Mouse (Mus musculus) leukemia stem cell, adult 10-12 weeks (primary cell): ENCODE results near the gene Bsg. TPM values are rescaled to one million over a fixed set of nuclear protein-coding genes. Genes with fewer than 3 reads are reported as not detected.

ENCODE experiments used
- polyA plus RNA-seq: library from polyadenylated mRNA; stranded (reverse); fragments of >175 nt; gene quantifications from 2 replicates; pipeline ENCODE4 v1.2.3, GENCODE M21; 2012; ENCODE audit warnings: low replicate concordance

Gene Bsg
- polyA plus RNA-seq: 1,297 and 3,633 TPM in 2 replicates

GRCm38 (mm10) chr10:79704065-79704969 is at the start of gene Bsg:
TSS of gene Bsg (plus strand) at chr10:79704491.

GRCm38 (mm10) chr10:79664131-79664665 is 40.1 kb upstream of the Bsg start, which contains the start of gene Madcam1:
TSS of gene Madcam1 (plus strand) at chr10:79664559.

GRCm38 (mm10) chr10:79668771-79669575 is 35.3 kb upstream of the Bsg start, which contains the start of gene Tpgs1:
TSS of gene Tpgs1 (plus strand) at chr10:79669369.

GRCm38 (mm10) chr10:79681591-79682245 is 22.6 kb upstream of the Bsg start, which contains the start of gene Cdc34:
TSS of gene Cdc34 (plus strand) at chr10:79682195.

GRCm38 (mm10) chr10:79688720-79689119 is 15.6 kb upstream of the Bsg start, which contains the start of gene Gzmm:
TSS of gene Gzmm (plus strand) at chr10:79689020.

GRCm38 (mm10) chr10:79716254-79716987 is 12.1 kb downstream of the Bsg start, which contains the start of gene Hcn2:
TSS of gene Hcn2 (plus strand) at chr10:79716634.

GRCm38 (mm10) chr10:79745898-79746773 is 41.8 kb downstream of the Bsg start, which contains the start of gene Polrmt:
TSS of gene Polrmt (minus strand) at chr10:79746581.

GRCm38 (mm10) chr10:79754856-79755516 is 50.7 kb downstream of the Bsg start, which contains the start of gene Fgf22:
TSS of gene Fgf22 (plus strand) at chr10:79755076.

Other genes with a start within 250 kb of the Bsg start
- gene Vmn2r83, start 235.8 kb upstream of the Bsg start, polyA plus RNA-seq: not detected in 2 replicates
- 13.2 and 27.3 TPM in 2 replicates for gene Plpp2, start 170.7 kb upstream of the Bsg start, polyA plus RNA-seq
- gene Mier2, start 149.3 kb upstream of the Bsg start, polyA plus RNA-seq: 82.6 and 91.5 TPM in 2 replicates
- not detected in 2 replicates for gene Theg, start 117.2 kb upstream of the Bsg start, polyA plus RNA-seq
- gene C2cd4c, start 90.5 kb upstream of the Bsg start, polyA plus RNA-seq: 0.02 TPM in 1 of 2 replicates, not detected in the other
- gene Shc2, start 66.6 kb upstream of the Bsg start, polyA plus RNA-seq: 0.07 and 0.15 TPM in 2 replicates
- gene Odf3l2, start 58.8 kb upstream of the Bsg start, polyA plus RNA-seq: not detected in 2 replicates
- gene Madcam1, start 39.9 kb upstream of the Bsg start, polyA plus RNA-seq: 1.2 and 4.1 TPM in 2 replicates
- 124 and 133 TPM in 2 replicates for gene Tpgs1, start 35.1 kb upstream of the Bsg start, polyA plus RNA-seq
- gene Cdc34, start 22.3 kb upstream of the Bsg start, polyA plus RNA-seq: 509 and 614 TPM in 2 replicates
- 0.73 and 5.0 TPM in 2 replicates for gene Gzmm, start 15.5 kb upstream of the Bsg start, polyA plus RNA-seq
- gene Hcn2, start 12.1 kb downstream of the Bsg start, polyA plus RNA-seq: 3.5 and 7.7 TPM in 2 replicates
- 55.2 and 56.1 TPM in 2 replicates for gene Polrmt, start 42.1 kb downstream of the Bsg start, polyA plus RNA-seq
- 0.23 TPM in 1 of 2 replicates, not detected in the other for gene Fgf22, start 50.6 kb downstream of the Bsg start, polyA plus RNA-seq
- 437 and 591 TPM in 2 replicates for gene Rnf126, start 62.5 kb downstream of the Bsg start, polyA plus RNA-seq
- 1.4 and 2.5 TPM in 2 replicates for gene Fstl3, start 72.8 kb downstream of the Bsg start, polyA plus RNA-seq
- 0.16 TPM in 1 of 2 replicates, not detected in the other for gene Prss57, start 86.5 kb downstream of the Bsg start, polyA plus RNA-seq
- 6.9 and 13.2 TPM in 2 replicates for gene Palm, start 89.1 kb downstream of the Bsg start, polyA plus RNA-seq
- gene Misp, start 116.5 kb downstream of the Bsg start, polyA plus RNA-seq: 0.45 TPM in 1 of 2 replicates, not detected in the other
- gene Ptbp1, start 149.9 kb downstream of the Bsg start, polyA plus RNA-seq: 557 and 1,313 TPM in 2 replicates
- 10.8 and 17.6 TPM in 2 replicates for gene Prtn3, start 170.0 kb downstream of the Bsg start, polyA plus RNA-seq
- 0.51 and 0.96 TPM in 2 replicates for gene Plppr3, start 170.1 kb downstream of the Bsg start, polyA plus RNA-seq
- 4.2 and 5.4 TPM in 2 replicates for gene Elane, start 181.8 kb downstream of the Bsg start, polyA plus RNA-seq
- not detected in 2 replicates for gene Cfd, start 186.4 kb downstream of the Bsg start, polyA plus RNA-seq
- gene Med16, start 204.4 kb downstream of the Bsg start, polyA plus RNA-seq: 54.4 and 61.9 TPM in 2 replicates
- not detected in 2 replicates for gene Gm26602, start 206.4 kb downstream of the Bsg start, polyA plus RNA-seq
- gene Kiss1r, start 212.5 kb downstream of the Bsg start, polyA plus RNA-seq: 0.52 and 0.64 TPM in 2 replicates
- 102 and 146 TPM in 2 replicates for gene R3hdm4, start 216.7 kb downstream of the Bsg start, polyA plus RNA-seq
- gene Arid3a, start 222.6 kb downstream of the Bsg start, polyA plus RNA-seq: 59.2 and 117 TPM in 2 replicates